Mouse (Mus musculus) urinary bladder, adult 2 months (tissue): ENCODE measurements around the gene Ovch2. TPM values are rescaled to one million over a fixed set of nuclear protein-coding genes. Genes with fewer than 3 reads are reported as not detected.

Source experiments
- DNase-seq: peaks from one replicate; pipeline ENCODE4 v3.0.0; 2022; ENCODE audit warnings: low spot score
- polyA plus RNA-seq: library from polyadenylated mRNA; depleted of rRNA; stranded (reverse); fragments of >200 nt; gene quantifications from 2 replicates; pipeline ENCODE4 v1.2.3, GENCODE M21; 2012; rRNA removed

Ovch2 gene
- polyA plus RNA-seq, 1 experiment = not detected

GRCm38 (mm10) chr7:107744454-107744853 lies 56.6 kb downstream of the Ovch2 start:
- DNase-seq = no peak

GRCm38 (mm10) chr7:107742963-107743465 lies 58.0 kb downstream of the Ovch2 start:
- DNase-seq = no peak

GRCm38 (mm10) chr7:107738726-107739125 lies 62.3 kb downstream of the Ovch2 start:
- DNase-seq = no peak

DNA sequence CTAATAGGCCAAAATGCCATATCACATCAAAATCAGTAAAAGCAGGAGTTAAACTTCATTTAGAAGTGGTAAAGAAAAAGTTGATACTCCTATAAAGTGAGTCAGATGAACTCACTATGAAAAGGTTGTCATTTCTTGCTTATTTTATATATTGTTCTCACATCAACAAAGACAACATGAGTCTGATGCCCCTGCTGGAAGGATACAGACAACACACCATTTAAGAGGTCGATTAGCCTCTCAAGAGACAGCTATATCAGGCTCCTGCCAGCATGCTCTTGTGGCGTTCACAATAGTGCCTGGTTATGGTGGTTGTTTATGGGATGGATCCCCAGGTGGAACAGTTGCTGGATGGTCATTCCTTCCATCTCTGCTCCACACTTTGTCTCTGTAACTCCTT lies 67.8 kb downstream of the Ovch2 start:
- no peak for DNase-seq

Other genes with a start within 250 kb of the Ovch2 start
- gene Olfml1, start 233.8 kb downstream of the Ovch2 start, polyA plus RNA-seq = 20.0 and 21.6 TPM in 2 replicates
- gene Ppfibp2, start 206.0 kb downstream of the Ovch2 start, polyA plus RNA-seq = 73.4 and 81.1 TPM in 2 replicates
- gene 5330417H12Rik, start 176.0 kb downstream of the Ovch2 start, polyA plus RNA-seq = not detected in 2 replicates
- 0.13 TPM in 1 of 2 replicates, not detected in the other for gene Cyb5r2, start 43.2 kb downstream of the Ovch2 start, polyA plus RNA-seq
- not detected in 2 replicates for gene Olfr467, start 11.1 kb upstream of the Ovch2 start, polyA plus RNA-seq
- not detected in 2 replicates for gene Olfr469, start 24.3 kb upstream of the Ovch2 start, polyA plus RNA-seq
- not detected in 2 replicates for gene Olfr470, start 46.3 kb upstream of the Ovch2 start, polyA plus RNA-seq
- not detected in 2 replicates for gene Olfr472, start 96.7 kb upstream of the Ovch2 start, polyA plus RNA-seq
- gene Olfr473, start 129.2 kb upstream of the Ovch2 start, polyA plus RNA-seq = not detected in 2 replicates
- gene Olfr474, start 153.4 kb upstream of the Ovch2 start, polyA plus RNA-seq = not detected in 2 replicates
- gene Olfr476, start 163.6 kb upstream of the Ovch2 start, polyA plus RNA-seq = not detected in 2 replicates
- not detected in 2 replicates for gene Olfr477, start 185.5 kb upstream of the Ovch2 start, polyA plus RNA-seq
- not detected in 2 replicates for gene Olfr478, start 232.8 kb upstream of the Ovch2 start, polyA plus RNA-seq
- gene Olfr479, start 249.5 kb upstream of the Ovch2 start, polyA plus RNA-seq = not detected in 2 replicates